Mouse (Mus musculus) E14TG2a.4 (cell line): ENCODE data around the gene Rassf10.
A peak's percentile ranks its signal among the peaks of the same experiment; 100 is the strongest.

Experiments
- H3K27me3 ChIP-seq: 2 replicates; pipeline ENCODE4 v1.6.1; 2014; ENCODE audit warnings: low read length, control low read depth; ENCODE audit not compliant: insufficient read depth
- H3K36me3 ChIP-seq: 2 replicates; pipeline ENCODE4 v1.6.1; 2014; ENCODE audit warnings: low read length, control low read depth; ENCODE audit not compliant: insufficient read depth
- H3K4me1 ChIP-seq: replicated peaks from 2 replicates; pipeline ENCODE4 v1.6.1; 2014; ENCODE audit warnings: low read depth, low read length, control low read depth
- H3K4me3 ChIP-seq: replicated peaks from 2 replicates; pipeline ENCODE4 v1.5.1; 2014; ENCODE audit warnings: mild to moderate bottlenecking, low read length
- H3K9me3 ChIP-seq: 2 replicates; pipeline ENCODE4 v1.6.1; 2014; ENCODE audit warnings: low read length, control low read depth
- CTCF ChIP-seq: conservative IDR thresholded peaks from 2 replicates; pipeline ENCODE4 v1.5.1; 2014; ENCODE audit warnings: low read length
- NANOG ChIP-seq: IDR thresholded peaks from 2 replicates; pipeline ENCODE4 v1.6.1; 2014; ENCODE audit warnings: borderline replicate concordance, low read length, mixed read lengths
- POU5F1 ChIP-seq: IDR thresholded peaks from 2 replicates; pipeline ENCODE4 v1.6.1; 2014; ENCODE audit warnings: low read length, borderline replicate concordance

The Rassf10 gene

DNA sequence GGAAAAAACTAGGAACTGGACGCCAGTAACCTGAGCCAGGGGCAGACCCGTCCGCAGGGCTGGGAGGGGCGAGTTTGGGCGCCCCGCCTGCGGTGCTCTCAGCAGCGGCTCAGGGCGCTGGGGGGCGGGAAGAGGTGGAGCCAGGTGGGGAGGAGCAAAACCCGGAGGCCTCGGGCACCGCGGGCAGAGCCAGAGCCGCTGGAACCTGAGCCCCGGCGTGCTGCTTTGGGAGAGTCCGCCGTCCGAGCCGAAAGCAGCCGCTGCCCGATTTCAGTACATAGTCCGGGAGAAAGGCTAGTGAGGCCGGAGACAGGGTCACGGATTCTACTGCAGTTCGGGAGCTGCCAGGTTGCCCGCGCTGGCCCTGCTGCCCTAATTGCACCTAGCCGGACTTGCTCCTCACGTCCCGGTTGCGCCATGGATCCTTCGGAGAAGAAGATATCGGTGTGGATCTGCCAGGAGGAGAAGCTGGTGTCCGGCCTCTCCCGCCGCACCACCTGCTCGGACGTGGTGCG lies at the start of gene Rassf10:
Gene Rassf10, plus strand, starts transcription at position 186 of the 515 bp plus-strand sequence.
- peaks cover 64% of the 10 kb centered on the region for H3K27me3 ChIP-seq
- H3K36me3 ChIP-seq: no peaks in the 10 kb centered on the region
- H3K4me1 ChIP-seq: peaks cover 24% of the 10 kb centered on the region
- no peak for TF ChIP-seq NANOG
- peak within 1 kb of the TSS; percentile 81 for H3K4me3 ChIP-seq
- peaks cover 11% of the 10 kb centered on the region for H3K9me3 ChIP-seq

DNA sequence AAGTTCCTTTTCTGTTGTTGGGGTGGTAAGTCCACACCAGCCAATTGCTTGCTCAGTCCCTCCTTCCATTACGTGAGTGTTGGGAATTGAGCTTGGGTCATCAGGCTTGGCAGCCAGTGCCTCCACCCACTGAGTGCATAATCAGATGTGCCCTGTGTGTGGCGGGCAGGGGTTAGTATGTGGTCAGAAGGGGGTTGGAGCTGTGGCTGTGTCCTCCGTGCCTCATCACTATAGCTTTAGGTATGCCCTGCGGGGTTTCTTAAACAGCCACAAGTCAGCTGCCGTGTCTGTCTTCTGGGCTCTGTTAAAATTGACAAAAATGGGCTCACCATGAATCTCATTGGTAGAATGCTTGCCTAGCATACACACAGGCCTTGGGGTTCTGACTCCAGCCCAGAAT lies 46.9 kb upstream of the Rassf10 start:
- TF ChIP-seq NANOG: no peak
- TF ChIP-seq POU5F1: no peak
- TF ChIP-seq CTCF: no peak
- H3K4me3 ChIP-seq: no peak overlapping the region
- H3K4me1 ChIP-seq: peaks cover 9% of the 10 kb centered on the region; the same call in 1 of the 2 replicates
- H3K36me3 ChIP-seq: peaks cover 35% of the 10 kb centered on the region
- H3K9me3 ChIP-seq: no peaks in the 10 kb centered on the region
- H3K27me3 ChIP-seq: no peaks in the 10 kb centered on the region

DNA sequence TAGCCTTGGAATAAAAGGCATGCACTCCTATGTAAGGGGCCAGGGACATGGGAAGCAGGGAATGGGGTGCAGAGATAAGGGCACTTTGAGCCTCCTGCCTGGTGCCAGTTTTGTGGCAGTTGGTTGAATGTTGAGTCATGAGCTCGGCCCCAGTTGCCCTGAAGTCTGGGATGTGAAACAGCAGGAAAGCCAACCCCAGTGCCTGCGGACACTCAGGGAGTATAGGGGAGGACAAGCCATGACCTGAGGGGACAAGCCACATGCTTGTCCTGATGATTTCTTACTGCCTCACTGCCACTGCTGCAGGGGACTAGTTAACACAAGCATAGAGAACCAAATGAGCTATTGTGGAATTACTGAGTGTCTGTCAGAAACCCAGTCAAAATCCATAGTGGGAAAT lies 46.3 kb upstream of the Rassf10 start:
- 0 out of 2 replicates have a peak, but pooled peaks cover 9% of the 10 kb centered on the region for H3K4me1 ChIP-seq
- no peak for TF ChIP-seq CTCF
- TF ChIP-seq POU5F1: no peak
- no peak for TF ChIP-seq NANOG
- H3K27me3 ChIP-seq: no peaks in the 10 kb centered on the region
- no peak overlapping the region for H3K4me3 ChIP-seq
- no peaks in the 10 kb centered on the region for H3K9me3 ChIP-seq
- peaks cover 30% of the 10 kb centered on the region for H3K36me3 ChIP-seq

DNA sequence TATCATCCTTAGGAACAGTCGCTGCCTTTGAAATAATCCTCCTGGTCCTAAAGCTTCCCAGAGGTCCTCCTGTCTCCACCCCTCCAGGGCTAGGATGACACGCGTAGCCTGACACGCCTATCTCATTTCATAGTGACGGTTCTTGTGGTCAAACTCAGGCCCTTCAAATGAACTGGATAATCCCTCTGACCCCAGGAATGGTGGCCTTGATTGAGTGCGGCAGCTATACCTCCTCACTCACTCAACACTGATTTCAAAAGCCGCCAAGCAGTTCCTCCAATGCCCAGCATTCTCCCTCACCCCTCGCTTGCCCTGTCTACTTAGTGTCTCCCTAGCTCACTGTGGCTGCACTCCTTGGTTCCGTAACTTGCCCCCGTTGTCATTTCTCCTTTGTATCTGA lies 44.6 kb upstream of the Rassf10 start:
- Histone ChIP-seq H3K4me3 (no peak overlapping the region), H3K9me3 (no peaks in the 10 kb centered on the region), H3K27me3 (no peaks in the 10 kb centered on the region), H3K36me3 (peaks cover 16% of the 10 kb centered on the region), H3K4me1 (0 out of 2 replicates have a peak, but pooled peaks cover 3% of the 10 kb centered on the region)
- TF ChIP-seq CTCF: no peak
- TF ChIP-seq NANOG: no peak
- no peak for TF ChIP-seq POU5F1

DNA sequence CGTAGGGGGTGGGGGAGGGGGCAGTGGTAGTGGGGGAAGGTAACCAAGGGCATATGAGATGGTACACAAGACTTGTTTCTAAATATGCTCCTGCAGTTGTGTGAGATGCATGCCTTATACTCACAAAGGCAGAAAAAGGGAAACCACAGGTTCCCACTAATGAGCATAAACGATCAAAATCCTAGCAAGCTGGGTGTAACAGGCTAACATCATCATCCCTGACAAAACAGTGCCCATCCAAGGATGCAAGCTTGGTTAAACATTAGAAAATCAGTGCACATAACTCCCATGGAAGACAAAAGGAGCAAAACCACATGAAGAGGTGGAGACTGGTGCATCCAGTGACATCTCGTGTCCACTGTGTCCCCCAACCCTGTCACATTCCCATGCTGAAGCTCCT lies 40.8 kb upstream of the Rassf10 start:
- no peak for TF ChIP-seq NANOG
- Histone ChIP-seq H3K4me1 (no peaks in the 10 kb centered on the region), H3K9me3 (no peaks in the 10 kb centered on the region), H3K36me3 (no peaks in the 10 kb centered on the region), H3K4me3 (no peak overlapping the region), H3K27me3 (peaks cover 5% of the 10 kb centered on the region; the same call in 1 of the 2 replicates)

DNA sequence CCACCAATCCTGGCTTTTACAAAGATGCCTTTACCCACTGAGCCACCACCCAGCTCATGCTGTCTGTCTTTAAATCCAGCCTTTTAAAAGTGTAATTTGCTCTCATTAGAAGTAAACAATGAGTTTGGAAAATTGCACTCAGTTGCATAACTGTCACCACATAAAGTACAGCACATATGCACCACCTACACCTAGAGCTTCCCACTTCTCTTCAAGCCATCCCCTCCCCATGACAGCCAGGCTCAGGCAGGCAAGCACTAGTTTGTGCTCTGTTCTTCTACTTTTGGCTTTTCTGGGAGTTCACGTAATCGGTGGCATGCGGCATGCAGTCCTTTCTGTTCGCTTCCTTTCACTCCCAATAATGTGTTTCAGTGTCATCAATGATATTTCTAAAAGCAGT lies 38.2 kb upstream of the Rassf10 start:
- no peak overlapping the region for H3K4me3 ChIP-seq
- TF ChIP-seq CTCF (no peak), NANOG (no peak), POU5F1 (no peak)
- H3K9me3 ChIP-seq: no peaks in the 10 kb centered on the region

DNA sequence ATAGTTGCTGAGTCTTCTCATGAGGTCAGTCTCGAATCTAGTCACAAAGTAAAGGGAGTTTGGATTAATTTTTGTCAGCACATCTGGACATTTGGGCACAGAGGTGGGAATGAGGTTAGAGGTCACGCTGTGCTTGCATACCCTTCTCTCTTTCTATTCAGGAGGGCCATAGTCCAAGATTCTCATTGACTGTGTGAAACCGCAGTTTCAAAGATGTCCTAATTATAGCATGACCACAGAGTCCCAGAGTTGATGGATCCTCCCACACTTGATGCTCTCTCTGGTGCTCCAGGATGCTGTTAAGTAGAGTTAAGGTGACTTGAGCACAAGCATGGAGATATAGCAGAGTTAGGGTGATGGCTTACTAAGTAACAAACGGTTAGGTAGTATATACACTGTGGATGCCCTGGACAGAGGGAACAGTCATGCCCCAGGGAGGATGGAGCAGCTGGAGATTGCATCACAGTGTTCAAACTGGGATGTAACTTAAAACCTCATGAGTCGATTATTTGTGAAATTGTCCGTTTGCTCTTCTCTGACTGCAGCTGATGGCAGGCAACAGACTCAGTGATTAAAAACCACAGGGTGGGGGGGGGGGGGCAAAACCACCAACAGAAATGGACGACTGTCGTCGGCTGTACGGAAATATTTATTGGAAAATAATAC lies 36.0 kb upstream of the Rassf10 start:
- peaks cover 6% of the 10 kb centered on the region for H3K27me3 ChIP-seq
- no peak for TF ChIP-seq NANOG
- no peak for TF ChIP-seq POU5F1
- no peak for TF ChIP-seq CTCF
- H3K36me3 ChIP-seq: no peaks in the 10 kb centered on the region
- H3K4me3 ChIP-seq: no peak overlapping the region
- H3K4me1 ChIP-seq: peaks cover 5% of the 10 kb centered on the region; the same call in 1 of the 2 replicates
- no peaks in the 10 kb centered on the region for H3K9me3 ChIP-seq

More for the DNA sequence above, 38.2 kb upstream of the Rassf10 start:
- peaks cover 3% of the 10 kb centered on the region; the same call in 1 of the 2 replicates for H3K4me1 ChIP-seq
- H3K27me3 ChIP-seq: peaks cover 5% of the 10 kb centered on the region; the same call in 1 of the 2 replicates
- H3K36me3 ChIP-seq: no peaks in the 10 kb centered on the region

DNA sequence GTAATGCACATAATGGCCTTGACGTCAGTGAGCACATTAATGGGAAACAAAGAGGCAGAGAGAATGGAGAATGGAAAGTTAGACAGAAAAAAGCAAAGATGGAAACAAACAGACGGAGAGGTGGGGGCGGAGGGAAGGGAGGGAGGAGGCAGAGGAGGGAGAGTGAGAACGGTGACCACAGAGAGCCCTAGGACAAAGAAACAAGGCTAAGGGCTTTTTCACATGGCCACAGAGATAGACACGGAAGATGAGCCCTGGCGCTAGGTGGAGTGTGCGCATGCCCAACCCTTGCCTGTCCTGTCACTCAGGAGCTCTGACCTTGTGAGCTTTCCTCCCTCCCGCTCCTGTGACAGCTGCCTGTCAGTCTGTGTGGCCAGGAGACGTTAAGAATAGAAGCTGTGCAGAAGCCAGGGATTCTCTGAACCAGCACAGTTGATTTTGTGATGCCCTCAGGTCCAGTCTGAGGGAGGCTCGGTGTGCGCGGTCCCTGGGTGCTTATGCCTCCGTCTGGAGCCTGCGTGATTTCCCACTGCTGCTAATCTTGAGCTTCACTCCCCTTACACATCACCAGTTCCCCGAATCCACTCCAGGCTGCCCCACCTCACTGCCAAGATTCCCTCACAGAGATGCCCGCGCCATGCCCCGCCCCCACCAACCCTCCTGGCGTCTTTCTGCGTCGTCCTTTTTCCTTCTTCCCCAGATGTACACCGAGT lies 35.3 kb upstream of the Rassf10 start:
- Histone ChIP-seq H3K9me3 (no peaks in the 10 kb centered on the region), H3K36me3 (no peaks in the 10 kb centered on the region), H3K4me1 (peaks cover 10% of the 10 kb centered on the region; the same call in 1 of the 2 replicates), H3K27me3 (peaks cover 9% of the 10 kb centered on the region), H3K4me3 (no peak overlapping the region)
- TF ChIP-seq CTCF: no peak
- no peak for TF ChIP-seq NANOG
- TF ChIP-seq POU5F1: no peak

DNA sequence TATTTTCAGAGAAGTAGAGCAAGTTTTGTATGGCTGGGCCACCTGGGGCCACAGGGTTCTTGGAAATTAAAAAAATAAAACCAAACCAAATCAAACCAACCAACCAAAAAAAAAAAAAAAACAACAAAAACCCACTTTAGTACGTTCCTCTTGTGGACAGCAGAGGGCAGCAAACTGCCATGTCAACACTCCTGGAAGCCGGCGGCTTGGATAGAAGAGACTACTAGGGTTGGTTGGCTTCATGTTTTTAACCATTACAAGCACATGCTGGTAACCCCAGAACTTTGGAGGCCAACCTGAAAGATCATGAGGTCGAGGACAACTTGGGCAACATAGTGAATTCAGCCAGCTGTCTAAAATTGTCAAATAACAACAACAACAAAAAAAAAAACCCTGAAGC lies 33.9 kb upstream of the Rassf10 start:
- H3K4me1 ChIP-seq: peaks cover 15% of the 10 kb centered on the region; the same call in 1 of the 2 replicates
- peaks cover 14% of the 10 kb centered on the region for H3K27me3 ChIP-seq
- TF ChIP-seq POU5F1 (no peak), CTCF (peak; percentile 71), NANOG (no peak)
- no peak overlapping the region for H3K4me3 ChIP-seq
- H3K36me3 ChIP-seq: no peaks in the 10 kb centered on the region
- H3K9me3 ChIP-seq: no peaks in the 10 kb centered on the region
